Comparison of ENCODE assay signal across 9 mouse cellular contexts in genomic region chr13:32312663-32313062, GRCm38 (mm10). TPM values are rescaled to one million over a fixed set of nuclear protein-coding genes. Genes with fewer than 3 reads are reported as not detected.
DNase-seq lines count a peak whose midpoint lies in the region; ATAC-seq lines count a peak whose summit lies in the region.
"Had no signal": no experiment of that assay in that cellular context is flagged by ENCODE, and none has a peak within 500 bp of the region (broad histone marks: within the 10 kb centered on the region; RNA-seq: fewer than 3 reads in every experiment).

No protein-coding gene starts in this region.

- H3K27ac ChIP-seq in hindbrain, embryonic 11.5 days (ENCODE audit: low read depth, low read length), result no peak overlapping the region
- H3K27ac ChIP-seq in hindbrain, embryonic 10.5 days, result no peak overlapping the region
- H3K27ac ChIP-seq: lung, embryonic 15.5 days had no signal

- no peaks in the 10 kb centered on the region for H3K4me1 ChIP-seq in hindbrain, embryonic 11.5 days (replicated peaks; ENCODE audit: control insufficient read depth, insufficient read depth, low read length)
- no peaks in the 10 kb centered on the region for H3K4me1 ChIP-seq in hindbrain, embryonic 10.5 days (replicated peaks)
- H3K4me1 ChIP-seq: lung, embryonic 15.5 days had no signal

- H3K4me2 ChIP-seq in hindbrain, embryonic 11.5 days (replicated peaks; ENCODE audit: low read depth, low read length), result no peak overlapping the region
- H3K4me2 ChIP-seq: lung, embryonic 15.5 days had no signal

- H3K9ac ChIP-seq in hindbrain, embryonic 11.5 days (ENCODE audit: low read depth, low read length), result no peak overlapping the region
- H3K9ac ChIP-seq: lung, embryonic 15.5 days had no signal

- H3K4me3 ChIP-seq in hindbrain, embryonic 11.5 days (ENCODE audit: low read depth, low read length), result no peak overlapping the region
- no peak overlapping the region for H3K4me3 ChIP-seq in hindbrain, embryonic 10.5 days
- H3K4me3 ChIP-seq: lung, embryonic 15.5 days had no signal

- DNase-seq in hindbrain, embryonic 11.5 days (ENCODE audit: low spot score), result peak; percentile 42
- DNase-seq in hindbrain, embryonic 10.5 days (ENCODE audit: low spot score), result no peak
- peak; percentile 35 to 55 for DNase-seq in CD8-positive naive resting alpha-beta T cell, adult 2 months (ENCODE audit: low read depth in 2 of 2, low spot score in 2 of 2)
- peak; percentile 37 for DNase-seq in c-Kit-positive CD71-negative TER-119-negative erythroid progenitor cells, embryonic 14.5 days (ENCODE audit: low read depth)
- peak; percentile 33 to 39 for DNase-seq in gastrocnemius, adult 8-10 months (ENCODE audit: low spot score in 2 of 2)
- DNase-seq in layer of hippocampus, adult 8-10 months (ENCODE audit: low spot score in 2 of 2), result peak; percentile 10 to 38
- peak; percentile 69 for DNase-seq in thymus, postnatal 0 days (ENCODE audit: low spot score)

- H3K9me3 ChIP-seq in hindbrain, embryonic 11.5 days (ENCODE audit: control insufficient read depth, low read length), result no peaks in the 10 kb centered on the region
- no peaks in the 10 kb centered on the region for H3K9me3 ChIP-seq in hindbrain, embryonic 10.5 days
- H3K9me3 ChIP-seq: lung, embryonic 15.5 days had no signal

- H3K27me3 ChIP-seq in hindbrain, embryonic 11.5 days (ENCODE audit: control insufficient read depth, insufficient read depth, low read length), result no peaks in the 10 kb centered on the region
- no peaks in the 10 kb centered on the region for H3K27me3 ChIP-seq in hindbrain, embryonic 10.5 days (ENCODE audit: insufficient read depth, poor library complexity, severe bottlenecking)
- H3K27me3 ChIP-seq: lung, embryonic 15.5 days had no signal

- H3K36me3 ChIP-seq in hindbrain, embryonic 11.5 days (ENCODE audit: control insufficient read depth, insufficient read depth, low read length), result no peaks in the 10 kb centered on the region
- no peaks in the 10 kb centered on the region for H3K36me3 ChIP-seq in hindbrain, embryonic 10.5 days
- H3K36me3 ChIP-seq: lung, embryonic 15.5 days had no signal

- WGBS in hindbrain, embryonic 11.5 days, result 71% methylated on average over 3 of the region's 3 CpGs
- WGBS in hindbrain, embryonic 10.5 days, result 75% methylated on average over 3 of the region's 3 CpGs

- no peak for ATAC-seq in hindbrain, embryonic 11.5 days (ENCODE audit: low FRiP score)
- ATAC-seq in monocyte, adult 5-6 weeks (replicated peaks; ENCODE audit: insufficient number of reproducible peaks, low FRiP score, low TSS enrichment, poor library complexity, severe bottlenecking), result 0 out of 2 replicates have a peak, but pooled peaks have one; percentile 61

RNA-seq across cellular contexts. Expression of gene Gmds, which starts 25.9 kb away (rescaled TPM):
- 29.1 and 32.1 TPM in 2 replicates for polyA plus RNA-seq in hindbrain, embryonic 11.5 days (2014; fragmentation: Nextera tagmentation; extraction: Ambion mirVana)
- polyA plus RNA-seq in hindbrain, embryonic 10.5 days (2016; fragmentation: Nextera tagmentation; extraction: Ambion mirVana), result 29.2 and 29.3 TPM in 2 replicates
- total RNA-seq in gastrocnemius, adult 8-10 months (2022), result 1 to 10 TPM in 3 of 4 experiments, under 1 TPM in 1; 0.94 to 2.6 (median 1.4) TPM
- total RNA-seq in layer of hippocampus, adult 8-10 months (2022), result 10 to 100 TPM; 13.5 to 14.6 (median 14.4) TPM
- 5.9 to 15.7 TPM (median 9.6 TPM) in 3 replicates for total RNA-seq in monocyte, adult 5-6 weeks (2017)
- polyA plus RNA-seq in thymus, postnatal 0 days (2015; fragmentation: Nextera tagmentation; extraction: Ambion mirVana), result 27.6 and 27.7 TPM in 2 replicates
